Mouse (Mus musculus) heart, adult 2 months (tissue): ENCODE results near the gene Kcnh7.

Experiments
- CTCF ChIP-seq: fragments of 200-600 bp; IDR thresholded peaks from 2 replicates; pipeline ENCODE4 v1.8.1; 2022; ENCODE audit warnings: antibody characterized with exemption, mild to moderate bottlenecking, moderate library complexity
- POLR2A ChIP-seq: fragments of 200-500 bp; IDR thresholded peaks from 2 replicates; pipeline ENCODE4 v1.6.1; 2011; ENCODE audit warnings: mild to moderate bottlenecking, low read depth, low read length, control low read depth; ENCODE audit not compliant: insufficient read depth

- TF ChIP-seq POLR2A (no peak), CTCF (no peak)
Measured at GRCm38 (mm10) chr2:62819231-62819630, 364.9 kb downstream of the Kcnh7 start.
